Mouse (Mus musculus) heart, embryonic 14.5 days (tissue): ENCODE results near the gene Aldh4a1. TPM values are rescaled to one million over a fixed set of nuclear protein-coding genes. Genes with fewer than 3 reads are reported as not detected.

Source experiments
- ATAC-seq: fragments of 200-750 bp; cut with Nextera tagmentation; 2 replicates; pipeline ENCODE4 v1.8.0; 2017; ENCODE audit warnings: low read depth, moderate TSS enrichment; ENCODE audit not compliant: insufficient number of reproducible peaks, insufficient read depth, low FRiP score
- H3K27ac ChIP-seq, 2 experiments: fragments of 200-500 bp in 1 of 2; fragments of 300-500 bp in 1 of 2; sonication (generic) in 1 of 2; replicated peaks in 1 of 2; 2 replicates each; pipeline ENCODE4 v1.5.1; 2012 to 2014; ENCODE audit warnings: low read depth in 2 of 2, low read length in 2 of 2, control low read depth in 1 of 2, mild to moderate bottlenecking in 1 of 2, mixed read lengths in 1 of 2; ENCODE audit not compliant: control insufficient read depth in 1 of 2, insufficient read depth in 1 of 2
- H3K27me3 ChIP-seq: fragments of 300-500 bp; sonication (generic); 2 replicates; pipeline ENCODE4 v1.6.1; 2014; ENCODE audit warnings: mild to moderate bottlenecking, low read length, control low read depth; ENCODE audit not compliant: control insufficient read depth, insufficient read depth
- H3K36me3 ChIP-seq: fragments of 300-500 bp; sonication (generic); 2 replicates; pipeline ENCODE4 v1.6.1; 2014; ENCODE audit warnings: mild to moderate bottlenecking, control low read depth, low read length, mixed read lengths; ENCODE audit not compliant: control insufficient read depth, insufficient read depth
- H3K4me1 ChIP-seq, 2 experiments: fragments of 200-500 bp in 1 of 2; fragments of 300-500 bp in 1 of 2; sonication (generic) in 1 of 2; 2 replicates each; pipeline ENCODE4 v1.6.1; 2012 to 2014; ENCODE audit warnings: low read length in 2 of 2, control low read depth in 1 of 2, mixed read lengths in 1 of 2; ENCODE audit not compliant: control insufficient read depth in 2 of 2, insufficient read depth in 2 of 2
- H3K4me2 ChIP-seq: fragments of 300-500 bp; sonication (generic); 2 replicates; pipeline ENCODE4 v1.6.1; 2014; ENCODE audit warnings: mild to moderate bottlenecking, low read length
- H3K4me3 ChIP-seq, 2 experiments: fragments of 200-500 bp in 1 of 2; fragments of 300-500 bp in 1 of 2; sonication (generic) in 1 of 2; 2 replicates each; pipeline ENCODE4 v1.5.1; 2012 to 2014; ENCODE audit warnings: low read length in 2 of 2, mild to moderate bottlenecking in 2 of 2, control low read depth in 1 of 2, low read depth in 1 of 2, moderate library complexity in 1 of 2; ENCODE audit not compliant: control insufficient read depth in 1 of 2, insufficient read depth in 1 of 2
- H3K9ac ChIP-seq: fragments of 300-500 bp; sonication (generic); 2 replicates; pipeline ENCODE4 v1.6.1; 2014; ENCODE audit warnings: mild to moderate bottlenecking, low read length
- H3K9me3 ChIP-seq: fragments of 300-500 bp; sonication (generic); 2 replicates; pipeline ENCODE4 v1.6.1; 2016; ENCODE audit warnings: low read length, control low read depth; ENCODE audit not compliant: control insufficient read depth
- WGBS: fragments of 180-500 bp; shearing (Covaris S2); extraction: QIAGEN DNeasy Blood & Tissue Kit; methylation state at CpG from one replicate; pipeline ENCODE4 v1.1.7; 2014; 5-methylcytosine and 5-hydroxymethylcytosine counted together
- polyA plus RNA-seq: library from polyadenylated mRNA; unstranded; fragments of >200 nt; fragmentation: Nextera tagmentation; extraction: Ambion mirVana; gene quantifications from 2 replicates; pipeline ENCODE4 v1.2.1, GENCODE M21; 2014

Aldh4a1 gene
- polyA plus RNA-seq, 1 experiment from 2014 or later: 13.4 TPM

- under 1% methylated on average over 12 of the region's 12 CpGs for WGBS
- peak; percentile 73 for ATAC-seq
Observed at GRCm38 (mm10) chr4:139598950-139599518, 23.6 kb upstream of the Aldh4a1 start.

DNA sequence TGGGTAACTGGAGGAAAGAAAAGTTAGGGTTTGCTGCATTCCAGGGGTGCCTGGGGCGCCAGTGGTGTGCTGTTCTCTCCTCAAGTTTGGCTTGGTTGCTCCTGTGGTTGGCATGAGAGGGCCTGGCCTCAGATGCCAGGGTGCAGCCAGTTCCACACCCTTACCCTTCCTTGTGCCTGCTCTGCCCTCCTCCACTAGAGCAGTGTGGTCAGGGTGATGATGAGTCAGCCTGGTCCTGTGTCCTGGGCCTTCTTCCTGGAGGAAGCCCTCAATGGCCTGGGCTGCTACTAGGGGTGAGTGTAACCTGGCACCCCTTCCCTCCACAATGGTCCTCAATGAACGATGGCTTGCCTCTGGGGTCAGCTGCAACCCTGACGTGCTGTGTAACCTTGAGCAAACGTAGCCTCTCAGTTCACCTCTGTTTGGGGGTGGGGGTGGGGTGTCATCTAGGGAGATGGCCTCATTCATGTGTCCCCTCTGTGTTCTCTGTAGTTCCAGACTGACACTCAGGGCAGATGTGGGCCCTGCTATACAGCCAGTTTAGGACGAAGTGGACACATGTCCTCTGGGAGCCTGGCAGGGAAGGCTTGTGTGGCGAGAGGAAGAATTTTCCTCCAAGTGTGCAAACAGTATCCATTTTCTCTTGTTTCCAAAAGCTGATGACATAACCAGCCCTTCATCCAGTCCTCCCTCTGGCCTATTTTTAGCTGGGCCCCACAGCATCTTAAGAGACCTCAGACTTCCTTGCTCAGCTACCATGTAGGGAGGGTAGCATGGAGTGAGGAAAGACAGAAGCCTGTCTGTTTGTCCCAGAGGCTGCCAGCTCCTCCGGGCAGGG, 20.9 kb upstream of the Aldh4a1 start:
- peaks cover 26% of the 10 kb centered on the region for H3K36me3 ChIP-seq
- no peak for ATAC-seq
- no peaks in the 10 kb centered on the region for H3K9me3 ChIP-seq
- WGBS: 30% methylated on average over 7 of the region's 7 CpGs
- H3K27ac ChIP-seq: peak overlapping the region; percentile 79
- no peaks in the 10 kb centered on the region for H3K27me3 ChIP-seq
- H3K9ac ChIP-seq: peak overlapping the region; percentile 54; the same call in 1 of the 2 replicates
- peaks cover 54 to 57% of the 10 kb centered on the region in 2 experiments for H3K4me1 ChIP-seq
- peak overlapping the region; percentile 38 for H3K4me2 ChIP-seq
- H3K4me3 ChIP-seq: no peak overlapping the region

More at GRCm38 (mm10) chr4:139598950-139599518, 23.6 kb upstream of the Aldh4a1 start:
- Histone ChIP-seq H3K4me2 (peak overlapping the region; percentile 52), H3K4me1 (peaks cover 68 to 72% of the 10 kb centered on the region in 2 experiments), H3K4me3 (peak overlapping the region; percentile 22 to 23), H3K9me3 (no peaks in the 10 kb centered on the region), H3K27me3 (no peaks in the 10 kb centered on the region), H3K9ac (peak overlapping the region; percentile 18), H3K36me3 (peaks cover 1% of the 10 kb centered on the region), H3K27ac (peak overlapping the region; percentile 79 to 94)

DNA sequence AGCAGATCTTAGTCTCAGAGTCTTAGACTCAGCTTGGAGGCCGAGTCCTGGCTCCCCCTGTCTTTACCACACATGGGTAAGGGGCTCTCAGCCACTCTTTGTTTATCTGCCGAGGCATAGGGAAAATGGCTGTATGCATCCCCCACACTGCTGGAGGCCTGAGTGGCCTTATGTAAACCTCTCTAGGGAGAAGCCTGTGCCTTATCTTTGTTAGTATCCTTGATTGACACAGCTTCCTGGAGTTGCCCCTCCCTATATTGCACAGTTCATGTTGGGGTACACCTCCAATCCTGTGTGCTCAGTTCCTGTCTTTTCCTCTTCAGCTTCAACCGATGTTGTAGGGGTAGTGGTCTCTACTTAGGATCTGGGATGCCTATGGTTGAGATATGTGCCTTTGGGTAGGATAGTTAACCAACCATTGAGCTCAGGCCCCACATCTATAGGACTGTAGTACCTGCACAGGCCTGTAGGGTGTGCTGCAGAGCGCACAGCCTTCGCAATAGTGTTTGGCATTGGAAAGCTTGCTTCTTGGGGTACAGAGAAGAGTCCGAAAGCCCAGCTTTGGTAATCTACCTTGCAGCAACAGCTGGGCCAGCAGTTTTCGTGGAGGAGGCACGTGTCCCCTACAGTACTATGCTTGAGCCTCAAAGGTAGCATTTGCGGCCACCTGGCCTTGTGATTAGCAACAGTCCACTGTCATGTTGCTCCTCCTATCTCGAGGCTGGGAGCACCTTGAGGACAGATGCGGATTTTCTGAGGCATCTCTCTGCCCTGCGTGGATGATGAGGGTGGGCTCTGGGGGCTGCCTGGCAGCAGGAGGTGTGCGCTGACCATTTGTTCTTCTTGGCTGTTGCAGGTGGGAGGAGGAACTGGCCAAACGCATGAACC, 20.1 kb upstream of the Aldh4a1 start, which contains the start of gene Gm21969:
Gene Gm21969 (plus strand): TSS at position 830 of the 888 bp plus-strand sequence.
- Histone ChIP-seq H3K9me3 (no peaks in the 10 kb centered on the region), H3K4me1 (peaks cover 46 to 49% of the 10 kb centered on the region in 2 experiments), H3K9ac (peak within 1 kb of the TSS; percentile 54; the same call in 1 of the 2 replicates), H3K27ac (peak within 1 kb of the TSS; percentile 79), H3K4me2 (peak within 1 kb of the TSS; percentile 38), H3K4me3 (no peak within 1 kb of the TSS), H3K27me3 (no peaks in the 10 kb centered on the region), H3K36me3 (peaks cover 34% of the 10 kb centered on the region)
- WGBS: 47% methylated on average over 14 of the region's 14 CpGs
- ATAC-seq: no peak

- Histone ChIP-seq H3K4me1 (peaks cover 24 to 26% of the 10 kb centered on the region in 2 experiments), H3K27ac (no peak overlapping the region), H3K27me3 (no peaks in the 10 kb centered on the region), H3K9ac (no peak overlapping the region), H3K36me3 (peaks cover 57% of the 10 kb centered on the region), H3K9me3 (no peaks in the 10 kb centered on the region), H3K4me3 (no peak overlapping the region), H3K4me2 (no peak overlapping the region)
- ATAC-seq: no peak
- WGBS: 81% methylated on average over 11 of the region's 11 CpGs
Observed at GRCm38 (mm10) chr4:139605216-139605615, 17.4 kb upstream of the Aldh4a1 start.

GRCm38 (mm10) chr4:139606732-139607131, 15.9 kb upstream of the Aldh4a1 start:
- 91% methylated on average over 5 of the region's 5 CpGs for WGBS
- H3K4me1 ChIP-seq: peaks cover 14 to 21% of the 10 kb centered on the region in 2 experiments
- no peak overlapping the region for H3K4me2 ChIP-seq
- no peaks in the 10 kb centered on the region for H3K27me3 ChIP-seq
- H3K4me3 ChIP-seq: no peak overlapping the region
- peaks cover 60% of the 10 kb centered on the region for H3K36me3 ChIP-seq
- no peak for ATAC-seq
- no peak overlapping the region for H3K27ac ChIP-seq
- no peak overlapping the region for H3K9ac ChIP-seq
- H3K9me3 ChIP-seq: no peaks in the 10 kb centered on the region

DNA sequence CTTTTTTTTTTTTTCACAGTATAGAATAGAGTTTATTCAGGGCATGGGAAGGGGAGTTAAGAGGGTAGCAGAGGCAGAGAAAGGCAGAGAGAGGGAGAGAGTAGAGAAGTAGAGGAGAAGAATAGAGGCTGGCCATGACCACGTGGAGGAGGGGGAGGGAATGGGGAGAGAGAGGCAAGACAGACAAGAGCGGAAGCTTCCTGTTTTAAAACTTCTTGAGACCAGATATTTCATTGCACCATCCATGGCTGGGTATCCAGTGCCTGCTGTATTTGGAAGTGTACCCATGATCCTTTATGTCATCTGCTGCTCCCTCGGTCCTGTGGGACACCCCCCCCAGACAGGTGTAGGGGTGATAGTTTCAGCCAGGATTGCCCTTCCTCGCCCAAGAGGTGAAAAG, 13.7 kb upstream of the Aldh4a1 start:
- Histone ChIP-seq H3K4me1 (peaks cover 0 to 6% of the 10 kb centered on the region in 2 experiments; a peak in 2 of 4 replicates), H3K27me3 (no peaks in the 10 kb centered on the region), H3K27ac (no peak overlapping the region), H3K4me2 (no peak overlapping the region), H3K9ac (no peak overlapping the region), H3K4me3 (no peak overlapping the region), H3K36me3 (peaks cover 72% of the 10 kb centered on the region), H3K9me3 (0 out of 2 replicates have a peak, but pooled peaks cover 2% of the 10 kb centered on the region)
- 62% methylated on average over 4 of the region's 4 CpGs for WGBS
- no peak for ATAC-seq

DNA sequence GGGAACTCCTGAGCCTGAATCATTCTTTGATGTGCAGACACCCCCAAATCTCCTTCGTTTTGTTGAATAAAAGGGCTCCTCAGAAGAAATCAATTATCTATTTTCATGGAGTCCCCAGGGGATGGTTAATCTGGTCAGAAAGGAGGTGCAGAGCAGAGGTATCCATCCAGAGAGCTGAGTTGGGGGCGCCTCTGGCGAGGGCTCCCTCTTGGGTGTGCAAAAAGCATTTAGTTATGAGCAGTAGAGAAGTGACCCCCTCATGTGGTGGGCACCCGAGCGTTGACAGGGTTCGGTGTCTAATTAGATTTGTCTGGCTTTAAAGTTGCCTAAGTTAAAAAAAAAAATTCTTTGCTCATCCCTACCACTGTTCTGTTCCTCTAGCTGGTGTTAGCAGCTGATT, 11.7 kb upstream of the Aldh4a1 start:
- Histone ChIP-seq H3K9me3 (0 out of 2 replicates have a peak, but pooled peaks cover 5% of the 10 kb centered on the region), H3K27me3 (no peaks in the 10 kb centered on the region), H3K36me3 (peaks cover 70% of the 10 kb centered on the region), H3K27ac (peak overlapping the region; percentile 14 to 69; a peak in 3 of 4 replicates), H3K9ac (no peak overlapping the region), H3K4me2 (peak overlapping the region; percentile 13; the same call in 1 of the 2 replicates), H3K4me1 (peaks cover 3 to 9% of the 10 kb centered on the region in 2 experiments; a peak in 3 of 4 replicates), H3K4me3 (no peak overlapping the region)
- 68% methylated on average over 6 of the region's 6 CpGs for WGBS
- ATAC-seq: no peak
